Mouse (Mus musculus) lung, embryonic 15.5 days (tissue): Measurements from ENCODE around the gene Gm9945. TPM values are rescaled to one million over a fixed set of nuclear protein-coding genes. Genes with fewer than 3 reads are reported as not detected.

Experiments
- ATAC-seq: fragments of 200-750 bp; cut with Nextera tagmentation; 2 replicates; pipeline ENCODE4 v1.8.0; 2017; ENCODE audit warnings: moderate number of reproducible peaks, borderline replicate concordance; ENCODE audit not compliant: low FRiP score, low TSS enrichment; ENCODE audit errors: extremely low read depth
- H3K27ac ChIP-seq: fragments of 300-500 bp; sonication (generic); 2 replicates; pipeline ENCODE4 v1.5.1; 2015; ENCODE audit warnings: moderate library complexity, mild to moderate bottlenecking, inconsistent platforms
- H3K27me3 ChIP-seq: fragments of 300-500 bp; sonication (generic); 2 replicates; pipeline ENCODE4 v1.6.1; 2015; ENCODE audit warnings: inconsistent platforms
- H3K36me3 ChIP-seq: fragments of 300-500 bp; sonication (generic); 2 replicates; pipeline ENCODE4 v1.6.1; 2015; ENCODE audit warnings: inconsistent platforms
- H3K4me1 ChIP-seq: fragments of 300-500 bp; sonication (generic); 2 replicates; pipeline ENCODE4 v1.6.1; 2015; ENCODE audit warnings: inconsistent platforms
- H3K4me2 ChIP-seq: fragments of 300-500 bp; sonication (generic); 2 replicates; pipeline ENCODE4 v1.6.1; 2015; ENCODE audit warnings: inconsistent platforms, mild to moderate bottlenecking, moderate library complexity
- H3K4me3 ChIP-seq: fragments of 300-500 bp; sonication (generic); 2 replicates; pipeline ENCODE4 v1.5.1; 2015; ENCODE audit warnings: mild to moderate bottlenecking, inconsistent platforms
- H3K9ac ChIP-seq: fragments of 300-500 bp; sonication (generic); 2 replicates; pipeline ENCODE4 v1.6.1; 2015; ENCODE audit warnings: inconsistent platforms
- H3K9me3 ChIP-seq: fragments of 300-500 bp; sonication (generic); 2 replicates; pipeline ENCODE4 v1.6.1; 2016; ENCODE audit warnings: inconsistent platforms
- WGBS: fragments of 180-500 bp; shearing (Covaris S2); methylation state at CpG from one replicate; pipeline ENCODE4 v1.1.7; 2015; 5-methylcytosine and 5-hydroxymethylcytosine counted together
- polyA plus RNA-seq: library from polyadenylated mRNA; unstranded; fragments of >200 nt; fragmentation: Nextera tagmentation; extraction: Ambion mirVana; gene quantifications from 2 replicates; pipeline ENCODE4 v1.2.1, GENCODE M21; 2015

The Gm9945 gene
- polyA plus RNA-seq, 1 experiment from 2014 or later, result not detected

DNA sequence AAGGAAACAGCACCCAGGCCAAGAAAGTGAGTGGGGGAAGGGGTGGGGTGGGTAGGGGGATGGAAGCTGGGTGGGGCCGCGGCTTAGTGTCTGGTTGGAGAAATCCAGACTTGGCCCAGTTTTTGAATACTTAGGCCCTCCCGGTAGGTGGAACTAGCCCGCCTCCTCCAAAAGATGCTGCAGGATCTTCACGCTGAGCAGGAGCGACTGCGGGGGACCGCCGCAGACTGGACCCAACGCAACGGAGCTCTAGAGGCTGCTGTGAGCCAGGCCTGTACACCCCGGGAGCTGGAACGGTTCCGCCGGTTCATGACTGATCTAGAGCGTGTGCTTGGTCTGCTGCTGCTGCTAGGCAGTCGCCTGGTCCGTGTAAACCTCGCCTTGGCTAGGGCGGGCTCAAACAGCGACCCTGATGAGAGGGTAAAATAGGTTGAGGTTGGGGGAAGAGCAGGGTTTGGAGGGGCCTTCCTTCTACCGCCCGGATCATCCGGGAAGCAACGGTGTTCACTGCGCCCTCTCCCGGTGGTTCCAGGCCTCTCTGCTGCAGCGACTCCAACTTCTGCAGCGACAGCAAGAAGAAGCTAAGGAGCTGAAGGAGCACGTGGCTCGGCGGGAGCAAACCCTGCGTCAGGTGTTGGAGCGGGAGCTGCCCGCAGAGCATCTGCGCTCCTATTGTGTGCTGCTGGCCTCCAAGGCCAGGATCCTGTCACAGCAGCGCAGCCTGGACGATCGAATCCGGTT, 13.6 kb upstream of the Gm9945 start:
- peak; percentile 41 for ATAC-seq
- Histone ChIP-seq H3K4me3 (peak overlapping the region; percentile 33), H3K4me1 (peaks cover 22% of the 10 kb centered on the region), H3K4me2 (peak overlapping the region; percentile 61), H3K9me3 (no peaks in the 10 kb centered on the region), H3K9ac (no peak overlapping the region), H3K27ac (no peak overlapping the region), H3K36me3 (no peaks in the 10 kb centered on the region), H3K27me3 (peaks cover 85% of the 10 kb centered on the region)
- 6% methylated on average over 40 of the region's 40 CpGs for WGBS

DNA sequence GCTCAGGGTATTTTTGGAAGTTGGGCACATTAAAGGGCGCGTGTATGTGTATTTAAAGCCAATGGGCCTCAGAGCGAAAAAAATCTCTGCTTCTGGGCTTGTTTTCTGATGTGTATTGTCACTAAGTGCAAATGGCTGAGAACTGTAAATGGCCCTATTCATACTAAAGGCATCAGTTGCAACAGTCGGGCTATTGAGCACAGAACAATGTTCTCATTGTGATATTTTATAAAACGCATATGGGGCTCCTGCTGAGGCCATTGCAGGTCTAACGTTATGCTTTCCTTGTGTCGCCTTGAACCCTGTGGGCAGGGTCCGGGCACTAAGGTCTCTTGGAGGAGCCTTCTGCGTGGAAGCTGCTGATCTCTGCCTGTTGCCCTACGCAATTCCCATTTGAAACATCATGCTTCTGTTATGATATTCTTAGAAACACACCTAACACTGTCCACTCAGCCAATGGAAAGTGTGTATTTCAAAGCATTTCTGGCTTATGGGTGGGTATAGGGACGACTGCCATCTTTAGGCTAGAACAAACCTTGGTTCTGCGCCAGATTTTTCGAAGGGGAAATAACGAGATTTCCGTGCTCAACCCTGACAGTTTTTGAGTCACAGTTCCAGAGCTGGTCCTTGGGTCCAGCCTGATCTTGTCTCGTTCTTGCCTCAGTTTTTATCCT, 10.5 kb upstream of the Gm9945 start:
- Histone ChIP-seq H3K27ac (no peak overlapping the region), H3K9ac (no peak overlapping the region), H3K4me1 (peaks cover 13% of the 10 kb centered on the region), H3K4me3 (no peak overlapping the region), H3K4me2 (peak overlapping the region; percentile 43), H3K36me3 (no peaks in the 10 kb centered on the region), H3K27me3 (peaks cover 76% of the 10 kb centered on the region), H3K9me3 (no peaks in the 10 kb centered on the region)
- 33% methylated on average over 16 of the region's 16 CpGs for WGBS
- no peak for ATAC-seq

- Histone ChIP-seq H3K27ac (no peak within 1 kb of the TSS), H3K9ac (no peak within 1 kb of the TSS), H3K27me3 (peaks cover 76% of the 10 kb centered on the region), H3K9me3 (no peaks in the 10 kb centered on the region), H3K36me3 (no peaks in the 10 kb centered on the region), H3K4me1 (peaks cover 13% of the 10 kb centered on the region), H3K4me2 (peak within 1 kb of the TSS; percentile 43), H3K4me3 (no peak within 1 kb of the TSS)
- peak; percentile 54; the same call in 1 of the 2 replicates for ATAC-seq
- WGBS, result 3% methylated on average over 29 of the region's 29 CpGs
Measured at GRCm38 (mm10) chr11:53469968-53470695, 9.8 kb upstream of the Gm9945 start, which contains the start of gene Gm9837. Gm9837 (minus strand) TSS chr11:53470479.

GRCm38 (mm10) chr11:53472709-53473108, 7.3 kb upstream of the Gm9945 start:
- no peak for ATAC-seq
- Histone ChIP-seq H3K9me3 (no peaks in the 10 kb centered on the region), H3K4me1 (peaks cover 5% of the 10 kb centered on the region), H3K27me3 (peaks cover 76% of the 10 kb centered on the region), H3K36me3 (no peaks in the 10 kb centered on the region), H3K4me2 (no peak overlapping the region), H3K9ac (no peak overlapping the region), H3K4me3 (no peak overlapping the region), H3K27ac (no peak overlapping the region)
- WGBS, result 72% methylated on average over 3 of the region's 3 CpGs

GRCm38 (mm10) chr11:53475620-53476019, 4.3 kb upstream of the Gm9945 start:
- Histone ChIP-seq H3K9me3 (no peaks in the 10 kb centered on the region), H3K27ac (no peak overlapping the region), H3K9ac (no peak overlapping the region), H3K27me3 (peaks cover 90% of the 10 kb centered on the region), H3K4me1 (peaks cover 18% of the 10 kb centered on the region), H3K4me3 (no peak overlapping the region), H3K4me2 (no peak overlapping the region), H3K36me3 (no peaks in the 10 kb centered on the region)
- WGBS, result 21% methylated on average over 8 of the region's 8 CpGs
- ATAC-seq, result no peak

- ATAC-seq, result no peak
Measured at GRCm38 (mm10) chr11:53477833-53478232, 2.1 kb upstream of the Gm9945 start.

DNA sequence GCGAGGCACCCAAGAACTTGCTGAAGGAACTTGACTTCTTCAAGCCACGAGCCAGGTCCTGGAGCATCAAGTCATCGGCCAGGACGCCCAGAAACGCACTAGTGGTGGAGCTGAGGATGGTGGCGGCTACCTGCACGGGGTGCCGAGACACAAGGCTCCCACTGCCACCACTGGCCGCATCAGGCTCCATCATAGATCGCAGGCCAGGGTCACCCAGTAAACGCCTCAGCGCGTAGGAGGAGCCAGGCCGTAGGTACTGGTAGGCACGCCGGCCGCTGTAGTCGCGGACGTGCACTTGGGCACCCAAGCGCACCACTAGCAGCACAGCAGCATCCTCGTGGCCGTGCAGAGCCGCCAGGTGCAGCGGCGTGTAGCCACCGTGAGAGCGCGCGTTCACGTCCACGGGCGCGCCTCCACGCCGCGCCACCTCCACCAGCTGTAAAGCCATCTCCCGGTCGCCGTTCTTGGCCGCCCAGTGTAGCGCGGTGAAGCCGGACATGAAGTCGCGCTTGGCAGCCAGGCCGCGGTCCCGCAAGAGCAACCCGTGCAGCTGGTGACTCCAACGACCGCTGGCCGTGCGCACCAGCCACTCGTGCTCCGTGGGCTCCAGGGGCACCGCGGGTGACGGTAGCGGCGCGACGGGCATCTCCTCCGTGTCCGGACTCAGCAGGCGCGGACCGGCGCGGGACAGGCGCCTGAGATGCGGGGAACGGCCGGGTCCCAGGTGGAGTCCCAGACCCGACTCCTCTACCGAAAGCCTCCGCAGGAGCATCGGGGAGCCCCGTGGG, 1.4 kb upstream of the Gm9945 start:
- Histone ChIP-seq H3K27me3 (peaks cover 89% of the 10 kb centered on the region), H3K36me3 (no peaks in the 10 kb centered on the region), H3K9ac (no peak overlapping the region), H3K4me1 (peaks cover 18% of the 10 kb centered on the region), H3K4me3 (peak overlapping the region; percentile 36), H3K27ac (no peak overlapping the region), H3K9me3 (no peaks in the 10 kb centered on the region), H3K4me2 (peak overlapping the region; percentile 65)
- 4% methylated on average over 76 of the region's 79 CpGs for WGBS
- peak; percentile 32; the same call in 1 of the 2 replicates for ATAC-seq

More at GRCm38 (mm10) chr11:53477833-53478232, 2.1 kb upstream of the Gm9945 start:
- Histone ChIP-seq H3K4me2 (no peak overlapping the region), H3K36me3 (no peaks in the 10 kb centered on the region), H3K9me3 (no peaks in the 10 kb centered on the region), H3K4me3 (no peak overlapping the region), H3K27ac (no peak overlapping the region), H3K27me3 (peaks cover 94% of the 10 kb centered on the region), H3K4me1 (peaks cover 18% of the 10 kb centered on the region), H3K9ac (no peak overlapping the region)
- 37% methylated on average over 7 of the region's 7 CpGs for WGBS

DNA sequence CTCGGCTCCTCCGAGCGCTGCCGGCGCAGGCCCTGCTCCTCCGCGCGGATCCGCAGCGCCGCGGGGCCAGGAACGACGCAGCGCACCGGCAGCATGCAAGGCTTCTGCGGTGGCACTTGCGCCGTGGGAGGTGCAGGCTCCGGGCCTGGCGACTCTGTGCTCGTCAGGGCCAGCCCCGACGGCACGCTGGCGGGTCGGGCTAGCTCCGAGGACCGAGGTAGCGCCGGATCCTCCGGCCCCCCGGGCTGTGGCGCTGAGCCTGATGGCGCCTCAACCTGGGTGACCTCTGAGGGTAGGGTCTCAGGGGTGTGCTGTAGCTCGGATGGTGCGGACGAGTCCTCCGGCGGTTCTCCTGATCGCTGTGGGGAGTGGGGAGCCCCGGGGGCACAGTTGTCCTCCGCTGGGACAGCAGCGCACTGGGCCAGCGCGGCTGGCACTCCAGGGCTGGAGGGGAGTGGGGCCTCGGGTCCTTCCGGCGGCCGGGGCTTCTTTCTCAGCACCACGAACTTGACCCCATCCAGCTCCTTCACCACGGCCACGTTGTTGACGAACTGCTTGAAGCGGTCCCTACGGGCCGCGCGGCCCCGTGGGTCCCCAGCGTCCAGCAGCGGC, 689 bp upstream of the Gm9945 start:
- Histone ChIP-seq H3K4me3 (peak overlapping the region; percentile 36), H3K27ac (no peak overlapping the region), H3K4me2 (peak overlapping the region; percentile 65), H3K4me1 (peaks cover 18% of the 10 kb centered on the region), H3K36me3 (no peaks in the 10 kb centered on the region), H3K9ac (no peak overlapping the region), H3K9me3 (no peaks in the 10 kb centered on the region), H3K27me3 (peaks cover 82% of the 10 kb centered on the region)
- ATAC-seq, result peak; percentile 35
- 1% methylated on average over 61 of the region's 62 CpGs for WGBS

DNA sequence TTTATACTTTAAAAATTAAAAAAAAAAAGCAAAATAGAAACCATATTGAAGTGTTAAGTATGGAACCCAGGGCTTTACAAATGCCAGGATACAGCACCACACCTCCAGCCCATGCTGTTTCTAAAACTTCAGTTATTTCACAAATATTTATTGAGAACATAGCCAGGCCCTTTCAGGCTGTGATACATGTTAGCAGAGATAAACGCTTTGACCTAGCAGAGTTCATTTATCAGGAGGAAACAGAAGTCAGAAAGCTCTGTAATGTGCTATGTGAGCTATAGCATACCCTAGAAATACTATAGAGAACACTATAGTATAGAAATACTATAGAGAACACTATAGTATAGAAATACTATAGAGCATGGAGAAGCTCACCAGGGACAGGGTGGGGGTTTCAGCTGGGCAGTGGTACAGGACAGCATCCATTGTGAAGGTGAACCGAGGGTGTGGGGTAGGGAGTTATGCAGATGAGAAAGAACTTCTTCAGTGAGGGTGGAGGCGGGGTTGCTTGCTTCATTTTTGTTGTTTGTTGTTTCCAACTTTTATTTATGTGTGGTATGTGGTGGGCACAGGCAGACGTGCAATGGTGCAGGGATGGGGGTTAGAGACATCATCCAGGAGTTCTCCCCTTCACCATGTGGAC, 1.2 kb downstream of the Gm9945 start:
- H3K4me3 ChIP-seq, result no peak overlapping the region
- WGBS, result 66% methylated on average over 4 of the region's 4 CpGs

DNA sequence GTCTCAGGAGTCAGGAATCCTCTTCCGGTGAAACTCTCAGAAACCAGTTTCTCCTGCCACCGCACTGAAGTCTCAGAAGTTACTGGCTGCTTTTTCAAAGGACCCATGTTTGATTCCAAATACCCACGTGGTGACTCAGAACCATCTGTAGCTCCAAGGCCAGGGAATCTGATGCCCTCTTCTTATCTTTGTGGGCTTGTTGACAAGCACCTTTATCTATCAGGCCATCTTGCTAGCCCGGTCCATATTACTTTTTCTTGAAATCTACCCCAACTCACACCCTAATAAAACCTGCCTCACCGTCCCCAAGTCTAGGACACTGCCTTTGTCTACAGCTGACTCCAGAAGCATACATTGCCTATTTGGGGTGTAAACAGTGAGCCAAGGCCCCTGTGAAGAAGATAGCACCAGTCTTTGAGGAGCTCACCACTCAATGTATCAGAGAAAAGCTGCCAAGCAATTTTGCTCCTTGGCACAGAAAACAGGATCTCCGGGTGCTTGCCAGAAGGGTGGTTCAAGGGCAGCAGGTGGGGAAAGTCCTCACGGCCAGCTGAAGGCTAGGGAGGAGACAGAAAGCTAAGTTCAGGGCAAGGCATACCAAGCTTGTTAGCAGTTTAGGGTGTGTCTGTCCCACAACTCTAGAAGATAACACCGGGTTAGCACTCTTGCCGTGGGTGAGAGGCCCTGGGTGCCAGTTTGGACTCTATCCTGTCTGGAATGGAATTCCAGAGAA, 3.4 kb downstream of the Gm9945 start:
- Histone ChIP-seq H3K27me3 (peaks cover 66% of the 10 kb centered on the region), H3K27ac (no peak overlapping the region), H3K4me1 (peaks cover 27% of the 10 kb centered on the region), H3K36me3 (no peaks in the 10 kb centered on the region), H3K4me2 (no peak overlapping the region), H3K4me3 (no peak overlapping the region), H3K9me3 (no peaks in the 10 kb centered on the region), H3K9ac (no peak overlapping the region)
- ATAC-seq, result peak; percentile 26; the same call in 1 of the 2 replicates
- 49% methylated on average over 9 of the region's 9 CpGs for WGBS

More for the DNA sequence above, 1.2 kb downstream of the Gm9945 start:
- Histone ChIP-seq H3K36me3 (no peaks in the 10 kb centered on the region), H3K4me1 (peaks cover 18% of the 10 kb centered on the region), H3K27me3 (peaks cover 67% of the 10 kb centered on the region), H3K27ac (no peak overlapping the region), H3K9me3 (no peaks in the 10 kb centered on the region), H3K9ac (no peak overlapping the region), H3K4me2 (no peak overlapping the region)
- no peak for ATAC-seq
